Mouse (Mus musculus): ENCODE data around the gene Fam83b. TPM values are rescaled to one million over a fixed set of nuclear protein-coding genes. Genes with fewer than 3 reads are reported as not detected.

The Fam83b gene
- polyA plus RNA-seq, 1 experiment from 2014 or later: 0.20 TPM

DNA sequence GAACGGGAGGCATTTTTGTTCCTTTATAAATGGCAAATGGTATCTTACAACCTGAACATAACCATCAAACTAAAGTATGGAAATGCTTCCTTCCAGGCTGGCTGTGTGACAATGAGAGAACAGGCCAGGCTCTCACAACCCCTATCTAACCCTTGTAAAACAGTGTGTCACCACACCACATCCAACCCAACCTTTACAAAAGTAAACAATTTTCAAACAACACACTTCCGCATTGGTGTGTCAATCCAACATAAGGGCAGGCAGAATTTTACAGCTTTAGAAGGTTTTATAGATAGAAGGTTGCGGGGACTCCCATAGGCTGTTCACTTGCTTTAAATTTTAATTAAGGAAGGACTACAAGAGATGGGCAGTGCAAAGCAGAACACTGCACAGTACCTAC, 77.2 kb downstream of the Fam83b start:
- Histone ChIP-seq H3K27me3 (ENCODE audit: low read depth, poor library complexity, severe bottlenecking) (no peaks in the 10 kb centered on the region), H3K27ac (replicated peaks) (no peak overlapping the region), H3K36me3 (no peaks in the 10 kb centered on the region), H3K4me1 (no peaks in the 10 kb centered on the region), H3K9me3 (replicated peaks) (0 out of 2 replicates have a peak, but pooled peaks cover 4% of the 10 kb centered on the region), H3K4me3 (no peak overlapping the region)
- no peak for DNase-seq (ENCODE audit: low spot score)
- 90% methylated on average over 3 of the region's 3 CpGs for WGBS

DNA sequence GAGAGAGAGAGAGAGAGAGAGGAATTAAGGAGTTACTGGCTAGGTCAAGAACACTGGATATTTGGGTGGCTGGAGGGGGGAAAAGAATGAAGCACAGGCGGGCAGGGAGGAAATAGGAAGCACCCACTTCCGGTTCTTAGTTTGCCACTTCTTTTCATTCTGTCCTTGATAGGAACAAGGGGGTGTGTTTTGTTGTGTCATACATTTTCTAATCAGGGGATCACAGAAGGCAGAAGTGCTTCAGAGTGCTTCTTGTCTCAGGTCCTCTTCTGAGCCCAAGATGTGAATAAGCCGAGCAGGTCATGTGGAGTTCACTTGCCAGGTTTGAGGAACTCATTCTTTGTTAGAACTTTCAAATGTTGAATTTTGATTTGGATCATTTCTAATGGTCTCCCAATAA, 86.8 kb downstream of the Fam83b start:
- WGBS: 83% methylated on average over 3 of the region's 3 CpGs
- no peak overlapping the region for H3K27ac ChIP-seq (replicated peaks)
- H3K27me3 ChIP-seq (ENCODE audit: low read depth, poor library complexity, severe bottlenecking): no peaks in the 10 kb centered on the region
- DNase-seq (ENCODE audit: low spot score): no peak
- no peaks in the 10 kb centered on the region for H3K4me1 ChIP-seq
- H3K36me3 ChIP-seq: no peaks in the 10 kb centered on the region
- H3K4me3 ChIP-seq: no peak overlapping the region
- no peaks in the 10 kb centered on the region for H3K9me3 ChIP-seq (replicated peaks)

DNA sequence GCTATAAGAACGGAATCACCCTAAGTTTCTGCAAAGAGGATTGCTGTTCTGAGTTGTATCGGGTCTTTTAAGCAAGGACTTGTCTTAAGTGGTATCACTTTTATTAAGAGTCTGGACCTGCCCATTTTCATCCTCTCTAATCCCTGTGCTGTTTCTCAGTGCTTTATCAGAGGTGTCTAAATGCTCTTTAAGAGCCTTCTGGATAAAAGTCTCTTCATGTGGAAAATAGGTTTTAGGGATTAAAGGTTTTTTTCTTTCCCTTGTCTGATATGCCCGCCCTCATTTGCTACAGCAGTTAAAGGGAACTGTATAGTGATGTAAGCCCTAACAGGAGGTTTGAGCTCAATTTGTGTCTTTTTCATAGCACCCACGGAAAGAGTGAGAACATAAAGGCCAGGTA, 97.4 kb downstream of the Fam83b start:
- WGBS: 34% methylated on average over 4 of the region's 4 CpGs

DNA sequence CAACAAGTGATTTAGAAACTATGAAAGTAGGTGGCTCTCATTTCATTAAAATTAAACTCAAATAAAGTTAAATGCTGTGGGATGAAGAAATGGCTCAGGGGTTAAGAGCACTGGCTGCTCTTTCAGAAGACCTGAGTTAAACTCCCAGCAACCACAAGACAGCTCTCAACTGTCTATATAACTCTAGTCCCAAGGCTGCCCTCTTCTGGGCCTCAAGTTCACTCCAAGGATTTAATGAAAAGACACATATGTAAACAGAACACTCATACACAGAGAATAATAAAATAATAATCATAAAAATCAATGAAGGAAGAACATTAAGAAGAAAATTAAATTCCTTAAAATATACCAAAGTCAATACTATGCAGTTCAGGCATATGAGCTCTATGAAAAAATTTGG, 105.4 kb downstream of the Fam83b start:
- Histone ChIP-seq H3K27ac (replicated peaks) (no peak overlapping the region), H3K4me1 (no peaks in the 10 kb centered on the region), H3K27me3 (ENCODE audit: low read depth, poor library complexity, severe bottlenecking) (no peaks in the 10 kb centered on the region)

More for the DNA sequence above, 97.4 kb downstream of the Fam83b start:
- Histone ChIP-seq H3K27ac (replicated peaks) (no peak overlapping the region), H3K9me3 (replicated peaks) (no peaks in the 10 kb centered on the region), H3K4me3 (no peak overlapping the region), H3K4me1 (peaks cover 15% of the 10 kb centered on the region), H3K36me3 (no peaks in the 10 kb centered on the region), H3K27me3 (ENCODE audit: low read depth, poor library complexity, severe bottlenecking) (no peaks in the 10 kb centered on the region)
- no peak for DNase-seq (ENCODE audit: low spot score)

DNA sequence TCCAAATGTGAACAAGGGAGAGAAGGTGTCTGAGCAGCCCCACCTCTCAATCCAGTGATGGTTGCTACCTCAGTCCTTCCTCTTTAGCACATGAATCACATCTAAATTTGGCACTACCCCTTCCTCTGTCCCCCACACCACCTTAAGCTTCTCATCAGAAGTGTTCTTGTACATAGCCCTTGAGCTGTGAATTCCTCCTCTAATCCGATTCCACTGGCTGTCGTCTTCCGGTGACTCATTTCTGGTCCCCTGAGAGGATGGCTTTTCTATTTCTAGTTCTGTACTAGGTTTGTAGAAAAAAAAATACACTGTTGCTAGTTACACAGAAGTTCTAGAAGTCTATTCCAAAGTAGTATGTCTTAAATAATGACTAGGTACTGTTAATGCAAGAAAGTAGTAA, 111.2 kb downstream of the Fam83b start:
- DNase-seq (ENCODE audit: low spot score): no peak
- H3K4me1 ChIP-seq: no peaks in the 10 kb centered on the region
- H3K4me3 ChIP-seq: no peak overlapping the region
- 92% methylated on average over 3 of the region's 3 CpGs for WGBS
- H3K9me3 ChIP-seq (replicated peaks): no peaks in the 10 kb centered on the region
- H3K27me3 ChIP-seq (ENCODE audit: low read depth, poor library complexity, severe bottlenecking): no peaks in the 10 kb centered on the region
- no peak overlapping the region for H3K27ac ChIP-seq (replicated peaks)
- H3K36me3 ChIP-seq: no peaks in the 10 kb centered on the region

More for the DNA sequence above, 105.4 kb downstream of the Fam83b start:
- H3K9me3 ChIP-seq (replicated peaks): no peaks in the 10 kb centered on the region
- no peak for DNase-seq (ENCODE audit: low spot score)
- H3K36me3 ChIP-seq: no peaks in the 10 kb centered on the region
- no peak overlapping the region for H3K4me3 ChIP-seq

Other genes with a start within 250 kb of the Fam83b start
- gene Hcrtr2, start 243.3 kb downstream of the Fam83b start, polyA plus RNA-seq (2016; fragmentation: Nextera tagmentation; extraction: Ambion mirVana): 0.30 and 0.51 TPM in 2 replicates